Mouse (Mus musculus) lung, postnatal 0 days (tissue): ENCODE results near the gene Prok2. TPM values are rescaled to one million over a fixed set of nuclear protein-coding genes. Genes with fewer than 3 reads are reported as not detected.

Experiments
- ATAC-seq: fragments of 200-750 bp; cut with Nextera tagmentation; 2 replicates; pipeline ENCODE4 v1.8.0; 2017; ENCODE audit warnings: moderate library complexity
- DNase-seq: peaks from one replicate; pipeline ENCODE4 v3.0.0-alpha.2; 2016; ENCODE audit warnings: low spot score
- H3K27ac ChIP-seq: fragments of 300-500 bp; sonication (generic); 2 replicates; pipeline ENCODE4 v1.5.1; 2014; ENCODE audit warnings: antibody characterized with exemption, mild to moderate bottlenecking, low read length, mixed read lengths
- H3K27me3 ChIP-seq: fragments of 300-500 bp; sonication (generic); replicated peaks from 2 replicates; pipeline ENCODE4 v1.6.1; 2014; ENCODE audit warnings: low read length, mixed read lengths; ENCODE audit not compliant: insufficient read depth
- H3K36me3 ChIP-seq: fragments of 300-500 bp; sonication (generic); 2 replicates; pipeline ENCODE4 v1.6.1; 2014; ENCODE audit warnings: low read length, mixed read lengths; ENCODE audit not compliant: insufficient read depth
- H3K4me1 ChIP-seq: fragments of 300-500 bp; sonication (generic); 2 replicates; pipeline ENCODE4 v1.6.1; 2014; ENCODE audit warnings: antibody characterized with exemption, low read depth, low read length, mixed read lengths; ENCODE audit not compliant: insufficient read depth
- H3K4me2 ChIP-seq: fragments of 300-500 bp; sonication (generic); replicated peaks from 2 replicates; pipeline ENCODE4 v1.6.1; 2014; ENCODE audit warnings: low read depth, mild to moderate bottlenecking, low read length, moderate library complexity, mixed read lengths
- H3K4me3 ChIP-seq: fragments of 300-500 bp; sonication (generic); 2 replicates; pipeline ENCODE4 v1.5.1; 2014; ENCODE audit warnings: low read depth, low read length
- H3K9ac ChIP-seq: fragments of 300-500 bp; sonication (generic); replicated peaks from 2 replicates; pipeline ENCODE4 v1.6.1; 2014; ENCODE audit warnings: low read depth, mild to moderate bottlenecking
- H3K9me3 ChIP-seq: fragments of 300-500 bp; sonication (generic); 2 replicates; pipeline ENCODE4 v1.6.1; 2016; ENCODE audit warnings: low read length, mixed read lengths
- CTCF ChIP-seq: IDR thresholded peaks from 2 replicates; pipeline ENCODE4 v1.5.1; 2016; ENCODE audit warnings: antibody characterized with exemption, mild to moderate bottlenecking
- EP300 ChIP-seq: IDR thresholded peaks from 2 replicates; pipeline ENCODE4 v1.6.1; 2016; ENCODE audit warnings: antibody characterized with exemption, mild to moderate bottlenecking, control low read depth
- WGBS: fragments of 180-500 bp; shearing (Covaris S2); extraction: QIAGEN DNeasy Blood & Tissue Kit; methylation state at CpG from one replicate; pipeline ENCODE4 v1.1.7; 2014; 5-methylcytosine and 5-hydroxymethylcytosine counted together
- polyA plus RNA-seq: library from polyadenylated mRNA; unstranded; fragments of >200 nt; fragmentation: Nextera tagmentation; extraction: Ambion mirVana; gene quantifications from 2 replicates; pipeline ENCODE4 v1.2.1, GENCODE M21; 2015

Prok2 gene
- polyA plus RNA-seq, 1 experiment from 2014 or later = 0.42 TPM

DNA sequence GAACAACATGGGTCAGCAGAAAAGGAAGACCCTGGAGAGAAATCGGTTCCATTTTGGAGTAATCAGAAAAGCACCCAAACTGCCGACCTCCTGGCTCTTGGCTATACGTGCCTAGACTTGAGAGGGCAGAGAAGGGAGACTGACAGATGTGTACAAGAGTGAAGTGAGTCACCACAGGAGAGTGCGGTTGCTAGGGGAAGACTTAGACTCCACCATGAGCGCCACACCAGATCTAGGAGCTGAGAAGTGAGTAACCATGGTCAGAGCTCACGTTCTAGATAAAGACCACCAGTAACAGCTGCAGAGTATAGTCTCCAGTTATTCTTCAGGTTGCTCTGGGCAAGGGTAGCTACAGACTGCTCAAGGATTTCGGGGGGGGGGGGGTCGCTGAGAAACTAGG is 63.0 kb downstream of the Prok2 start:
- 71% methylated on average over 8 of the region's 8 CpGs for WGBS
- TF ChIP-seq EP300 (no peak), CTCF (no peak)
- no peak for DNase-seq
- H3K36me3 ChIP-seq = no peaks in the 10 kb centered on the region
- no peak overlapping the region for H3K4me2 ChIP-seq
- ATAC-seq = no peak
- no peak overlapping the region for H3K9ac ChIP-seq
- no peaks in the 10 kb centered on the region for H3K9me3 ChIP-seq
- H3K27ac ChIP-seq = no peak overlapping the region
- no peaks in the 10 kb centered on the region for H3K27me3 ChIP-seq
- H3K4me3 ChIP-seq = no peak overlapping the region
- H3K4me1 ChIP-seq = peaks cover 5% of the 10 kb centered on the region; the same call in 1 of the 2 replicates

Other genes starting within 250 kb of the Prok2 start
- 113 and 121 TPM in 2 replicates for gene Foxp1, start 203.7 kb downstream of the Prok2 start, polyA plus RNA-seq
- gene Eif4e3, start 59.6 kb downstream of the Prok2 start, polyA plus RNA-seq = 21.2 and 24.1 TPM in 2 replicates
- 1.7 and 2.3 TPM in 2 replicates for gene Gm20696, start 59.6 kb downstream of the Prok2 start, polyA plus RNA-seq
- 2.0 and 2.3 TPM in 2 replicates for gene Gpr27, start 33.7 kb downstream of the Prok2 start, polyA plus RNA-seq